Mouse (Mus musculus) ES-E14 (cell line): ENCODE measurements around the gene Zfp940.
A peak's percentile ranks its signal among the peaks of the same experiment; 100 is the strongest.

Experiments used
- CHD2 ChIP-seq: IDR thresholded peaks from 2 replicates; pipeline ENCODE4 v1.6.1; 2014; ENCODE audit warnings: mild to moderate bottlenecking, low read depth, low read length, inconsistent platforms
- HCFC1 ChIP-seq: IDR thresholded peaks from 2 replicates; pipeline ENCODE4 v1.6.1; 2012; ENCODE audit warnings: low read length, inconsistent platforms, borderline replicate concordance; ENCODE audit not compliant: insufficient read depth
- MAFK ChIP-seq: IDR thresholded peaks from 2 replicates; pipeline ENCODE4 v1.6.1; 2014; ENCODE audit warnings: mild to moderate bottlenecking, low read depth, low read length, inconsistent platforms; ENCODE audit not compliant: insufficient read depth
- ZC3H11A ChIP-seq: IDR thresholded peaks from 2 replicates; pipeline ENCODE4 v1.6.1; 2012; ENCODE audit warnings: low read depth, mild to moderate bottlenecking, inconsistent platforms, low read length, borderline replicate concordance
- ZNF384 ChIP-seq: IDR thresholded peaks from 2 replicates; pipeline ENCODE4 v1.6.1; 2012; ENCODE audit warnings: low read depth, low read length, inconsistent platforms

GRCm38 (mm10) chr7:29853219-29853842 lies at the start of gene Zfp940:
- TF ChIP-seq ZC3H11A (no peak), ZNF384 (no peak), HCFC1 (peak; percentile 93), MAFK (no peak), CHD2 (no peak)
